Mouse (Mus musculus) limb, embryonic 12.5 days (tissue): ENCODE measurements around the gene Syne1. TPM values are rescaled to one million over a fixed set of nuclear protein-coding genes. Genes with fewer than 3 reads are reported as not detected.

Source experiments
- ATAC-seq: fragments of 200-750 bp; cut with Nextera tagmentation; 2 replicates; pipeline ENCODE4 v1.8.0; 2017; ENCODE audit warnings: low read depth, moderate TSS enrichment; ENCODE audit not compliant: insufficient number of reproducible peaks, insufficient read depth, low FRiP score, low TSS enrichment
- H3K27ac ChIP-seq: fragments of 300-500 bp; sonication (generic); 2 replicates; pipeline ENCODE4 v1.5.1; 2016; ENCODE audit warnings: mild to moderate bottlenecking, moderate library complexity
- H3K27me3 ChIP-seq: fragments of 300-500 bp; sonication (generic); 2 replicates; pipeline ENCODE4 v1.6.1; 2016; ENCODE audit warnings: mild to moderate bottlenecking, moderate library complexity
- H3K36me3 ChIP-seq: fragments of 300-500 bp; sonication (generic); 2 replicates; pipeline ENCODE4 v1.6.1; 2016; ENCODE audit warnings: mild to moderate bottlenecking, moderate library complexity
- H3K4me1 ChIP-seq: fragments of 300-500 bp; sonication (generic); replicated peaks from 2 replicates; pipeline ENCODE4 v1.6.1; 2016
- H3K4me2 ChIP-seq: fragments of 300-500 bp; sonication (generic); 2 replicates; pipeline ENCODE4 v1.6.1; 2016; ENCODE audit warnings: mild to moderate bottlenecking, moderate library complexity
- H3K4me3 ChIP-seq: fragments of 300-500 bp; sonication (generic); replicated peaks from 2 replicates; pipeline ENCODE4 v1.5.1; 2016; ENCODE audit warnings: mild to moderate bottlenecking
- H3K9ac ChIP-seq: fragments of 300-500 bp; sonication (generic); replicated peaks from 2 replicates; pipeline ENCODE4 v1.6.1; 2016; ENCODE audit warnings: mild to moderate bottlenecking, moderate library complexity
- H3K9me3 ChIP-seq: fragments of 300-500 bp; sonication (generic); 2 replicates; pipeline ENCODE4 v1.6.1; 2016; ENCODE audit warnings: mild to moderate bottlenecking, moderate library complexity
- WGBS: fragments of 180-500 bp; shearing (Covaris S2); methylation state at CpG from one replicate; pipeline ENCODE4 v1.1.7; 2016; 5-methylcytosine and 5-hydroxymethylcytosine counted together
- polyA plus RNA-seq: library from polyadenylated mRNA; unstranded; fragments of >200 nt; fragmentation: Nextera tagmentation; extraction: Ambion mirVana; gene quantifications from 2 replicates; pipeline ENCODE4 v1.2.1, GENCODE M21; 2016

Gene Syne1
- polyA plus RNA-seq, 1 experiment from 2014 or later: 4.6 TPM

DNA sequence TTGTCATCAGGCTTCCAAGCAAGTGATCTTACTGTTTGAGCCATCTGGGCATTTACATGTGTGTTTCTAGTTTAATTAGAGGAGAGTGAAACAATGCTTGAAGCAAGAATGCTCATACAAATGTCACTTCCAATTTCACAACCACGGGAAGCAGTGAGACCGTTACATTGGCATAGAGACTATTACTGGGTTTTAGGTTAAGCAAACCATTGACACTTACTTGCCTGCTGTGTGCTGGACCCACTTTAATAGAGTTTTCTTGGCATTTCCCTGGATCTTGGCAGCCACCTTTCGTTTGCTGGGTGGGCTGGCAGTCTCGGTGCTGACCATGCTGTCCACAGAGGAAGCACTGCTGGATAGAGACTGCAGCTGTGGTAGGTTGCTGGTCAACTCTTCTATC, 127.3 kb downstream of the Syne1 start:
- Histone ChIP-seq H3K4me3 (no peak overlapping the region), H3K9ac (no peak overlapping the region), H3K36me3 (no peaks in the 10 kb centered on the region), H3K4me1 (no peaks in the 10 kb centered on the region), H3K27ac (no peak overlapping the region), H3K9me3 (no peaks in the 10 kb centered on the region), H3K27me3 (no peaks in the 10 kb centered on the region), H3K4me2 (no peak overlapping the region)
- 62% methylated on average over 4 of the region's 4 CpGs for whole genome bisulfite sequencing
- ATAC-seq: no peak

DNA sequence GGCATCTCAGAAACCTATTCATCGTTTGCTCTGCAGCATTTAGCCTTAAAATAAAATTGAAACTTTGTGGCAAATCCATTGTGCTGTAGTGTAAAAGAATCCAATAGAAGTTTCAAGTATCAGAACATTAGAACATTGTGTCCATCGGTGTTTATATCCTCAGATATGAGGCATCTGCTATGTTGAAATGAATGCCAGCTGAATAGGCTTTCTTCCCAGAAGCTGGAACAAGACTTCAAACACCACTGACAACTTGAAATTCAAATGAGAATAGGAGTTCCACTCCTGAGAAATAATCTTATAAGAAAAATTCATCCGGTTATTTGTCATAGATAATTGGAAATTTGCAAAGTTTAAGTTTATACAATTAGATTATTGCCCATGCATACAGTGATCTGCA, 135.6 kb downstream of the Syne1 start:
- H3K9me3 ChIP-seq: no peaks in the 10 kb centered on the region
- no peak overlapping the region for H3K4me3 ChIP-seq
- no peaks in the 10 kb centered on the region for H3K4me1 ChIP-seq
- H3K9ac ChIP-seq: no peak overlapping the region
- H3K27me3 ChIP-seq: no peaks in the 10 kb centered on the region
- ATAC-seq: no peak
- no peak overlapping the region for H3K27ac ChIP-seq
- no peak overlapping the region for H3K4me2 ChIP-seq
- 91% methylated on average over 3 of the region's 3 CpGs for WGBS
- no peaks in the 10 kb centered on the region for H3K36me3 ChIP-seq

DNA sequence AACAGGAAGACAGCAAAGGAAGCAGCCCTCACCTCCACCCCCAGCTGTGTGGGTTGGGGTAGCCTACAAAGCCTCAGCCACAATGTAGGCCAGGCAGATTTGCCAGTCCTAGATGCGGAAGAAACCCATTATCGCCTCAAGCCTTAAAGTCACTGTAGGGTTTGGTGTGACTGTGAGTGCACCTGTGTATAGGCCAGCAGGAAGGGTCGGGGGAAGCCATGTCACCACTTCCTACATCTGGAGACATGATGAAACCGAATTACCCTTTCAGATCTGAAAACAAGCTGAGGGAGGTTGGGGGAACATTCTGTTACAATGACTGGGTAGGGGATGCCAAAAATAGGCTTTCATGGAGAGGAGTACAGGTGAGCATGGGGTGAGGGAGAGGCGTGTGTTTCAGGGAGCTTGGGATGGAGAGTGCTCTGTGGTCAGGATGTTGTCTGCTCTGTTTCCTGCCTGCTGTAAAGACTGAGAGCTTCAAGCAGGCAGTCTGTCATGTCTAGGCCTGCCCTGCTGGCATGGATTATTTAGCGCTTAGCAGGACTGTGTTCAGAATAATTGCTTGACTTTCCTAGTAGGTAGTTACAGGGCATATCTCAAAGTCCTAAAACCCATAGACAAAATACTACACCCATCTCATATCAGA, 167.0 kb downstream of the Syne1 start:
- Histone ChIP-seq H3K9me3 (no peaks in the 10 kb centered on the region), H3K4me2 (no peak overlapping the region), H3K36me3 (no peaks in the 10 kb centered on the region), H3K27ac (no peak overlapping the region), H3K4me3 (no peak overlapping the region), H3K27me3 (no peaks in the 10 kb centered on the region), H3K9ac (no peak overlapping the region), H3K4me1 (no peaks in the 10 kb centered on the region)
- 72% methylated on average over 6 of the region's 6 CpGs for WGBS
- ATAC-seq: no peak

DNA sequence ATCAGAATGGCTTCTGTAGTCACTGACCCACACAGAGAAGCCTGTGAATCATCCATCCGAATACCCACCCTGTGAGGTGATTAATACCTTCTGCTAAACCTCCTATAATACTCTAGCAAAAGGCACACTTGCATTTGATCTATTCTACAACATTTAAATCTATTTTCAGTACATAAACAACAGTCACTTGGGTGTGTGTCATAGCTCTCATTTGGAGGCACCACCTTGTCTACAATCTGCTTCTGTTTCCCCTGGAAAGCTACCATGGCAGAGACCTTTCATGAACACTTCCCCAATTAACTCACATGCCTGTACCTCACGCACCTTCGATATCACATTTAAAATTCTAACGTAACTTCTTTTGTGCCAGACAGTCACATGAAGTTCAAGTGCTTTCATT, 169.7 kb downstream of the Syne1 start:
- H3K4me1 ChIP-seq: no peaks in the 10 kb centered on the region
- no peaks in the 10 kb centered on the region for H3K27me3 ChIP-seq
- H3K36me3 ChIP-seq: no peaks in the 10 kb centered on the region
- no peak for ATAC-seq
- no peaks in the 10 kb centered on the region for H3K9me3 ChIP-seq
- no peak overlapping the region for H3K27ac ChIP-seq
- no peak overlapping the region for H3K4me2 ChIP-seq
- 87% methylated on average over 4 of the region's 4 CpGs for WGBS
- H3K9ac ChIP-seq: no peak overlapping the region
- H3K4me3 ChIP-seq: no peak overlapping the region

DNA sequence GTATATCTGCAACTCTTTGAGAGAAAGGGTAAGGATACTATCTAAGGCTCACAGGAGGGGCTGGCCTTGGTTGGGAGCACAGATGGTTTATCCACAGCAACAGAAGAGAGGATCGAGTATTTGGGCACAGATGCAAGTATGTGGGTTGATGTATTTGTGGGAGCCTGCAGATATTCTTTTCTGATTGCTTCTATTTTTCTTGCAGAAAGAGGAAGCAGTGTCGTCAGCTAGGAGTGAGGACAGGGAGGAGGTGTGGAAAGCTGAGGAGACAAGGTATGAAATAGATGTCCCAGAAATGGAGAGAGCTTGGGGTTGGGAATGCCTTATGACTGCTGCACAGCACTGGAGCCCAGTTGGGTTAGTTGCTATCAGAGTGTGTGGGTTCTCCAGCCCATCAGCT, 172.3 kb downstream of the Syne1 start:
- ATAC-seq: no peak

DNA sequence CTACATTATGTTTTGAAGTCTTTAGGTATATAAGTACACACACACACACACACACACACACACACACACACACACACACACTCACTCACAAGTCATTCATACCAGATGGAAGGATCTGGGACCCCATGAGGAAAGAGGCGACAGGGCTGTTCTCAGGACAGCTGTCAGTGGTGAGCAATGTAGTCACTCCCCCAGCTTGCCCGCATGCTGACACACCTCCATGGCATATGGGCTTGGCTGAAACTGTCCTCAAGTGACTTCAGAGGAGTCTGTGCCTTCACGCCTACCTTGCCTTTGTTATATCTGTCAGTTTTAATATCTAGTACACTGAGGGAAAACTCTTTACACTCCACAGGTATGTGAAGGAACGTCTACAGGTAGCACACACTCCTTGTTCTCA, 181.7 kb downstream of the Syne1 start:
- Histone ChIP-seq H3K4me3 (no peak overlapping the region), H3K9ac (no peak overlapping the region), H3K27ac (no peak overlapping the region), H3K9me3 (no peaks in the 10 kb centered on the region), H3K36me3 (no peaks in the 10 kb centered on the region), H3K4me2 (no peak overlapping the region), H3K4me1 (no peaks in the 10 kb centered on the region; the same call in 1 of the 2 replicates), H3K27me3 (no peaks in the 10 kb centered on the region)
- ATAC-seq: no peak
- WGBS: 61% methylated on average over 4 of the region's 4 CpGs

More for the DNA sequence above, 172.3 kb downstream of the Syne1 start:
- no peak overlapping the region for H3K4me2 ChIP-seq
- WGBS: 80% methylated on average over 2 of the region's 2 CpGs
- H3K9ac ChIP-seq: no peak overlapping the region
- H3K27ac ChIP-seq: no peak overlapping the region
- H3K4me1 ChIP-seq: no peaks in the 10 kb centered on the region
- H3K9me3 ChIP-seq: no peaks in the 10 kb centered on the region
- H3K36me3 ChIP-seq: no peaks in the 10 kb centered on the region
- no peaks in the 10 kb centered on the region for H3K27me3 ChIP-seq
- no peak overlapping the region for H3K4me3 ChIP-seq

DNA sequence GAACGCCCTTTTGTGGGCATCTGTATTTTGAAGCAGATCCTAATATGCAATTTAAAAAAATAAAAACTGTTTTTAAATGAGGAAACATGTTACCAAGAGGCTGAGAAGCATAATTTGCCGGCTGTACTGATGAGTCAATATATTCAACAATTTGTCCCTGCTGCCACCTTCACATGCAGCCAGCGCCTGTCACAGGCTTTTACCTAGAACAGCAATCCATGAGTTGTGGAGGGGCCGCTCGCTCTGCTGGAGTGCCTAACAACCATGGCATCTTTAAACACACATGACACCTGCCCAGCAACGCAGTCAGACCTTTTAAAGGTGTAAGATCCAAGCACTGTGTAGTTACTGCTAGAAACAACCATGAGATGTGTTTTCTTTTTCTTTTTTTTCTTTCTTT, 183.0 kb downstream of the Syne1 start:
- Histone ChIP-seq H3K27ac (no peak overlapping the region), H3K9me3 (no peaks in the 10 kb centered on the region), H3K4me1 (no peaks in the 10 kb centered on the region; the same call in 1 of the 2 replicates), H3K4me2 (no peak overlapping the region), H3K9ac (no peak overlapping the region), H3K27me3 (no peaks in the 10 kb centered on the region), H3K4me3 (no peak overlapping the region), H3K36me3 (no peaks in the 10 kb centered on the region)
- ATAC-seq: no peak
- 82% methylated on average over 6 of the region's 6 CpGs for WGBS

DNA sequence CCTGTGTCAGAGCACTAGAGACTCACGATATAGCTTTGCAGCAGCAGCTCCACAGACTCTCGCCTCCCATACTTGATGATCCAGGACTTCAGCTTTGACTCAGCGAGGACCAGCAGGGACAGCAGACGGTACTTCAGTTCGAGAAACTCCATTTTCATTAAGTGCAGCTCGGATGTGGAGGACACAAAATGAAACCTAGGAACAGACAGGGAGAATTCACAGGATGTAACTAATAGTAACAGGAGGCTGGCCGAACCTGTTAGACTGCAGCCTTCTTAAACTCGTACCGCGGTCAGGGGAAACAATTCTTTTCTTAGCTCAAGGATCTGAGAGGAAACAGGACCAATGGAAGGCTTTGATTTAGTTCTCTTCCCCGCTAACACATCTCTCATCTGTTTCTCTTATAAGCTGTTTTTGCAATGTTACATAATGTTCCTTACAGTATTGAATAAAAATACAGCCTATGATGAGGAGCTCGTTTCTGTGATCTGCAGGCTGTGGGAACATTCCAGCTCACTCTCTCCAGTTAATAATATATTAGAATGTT, 183.7 kb downstream of the Syne1 start:
- no peaks in the 10 kb centered on the region; the same call in 1 of the 2 replicates for H3K4me1 ChIP-seq
- H3K9ac ChIP-seq: no peak overlapping the region
- H3K27me3 ChIP-seq: no peaks in the 10 kb centered on the region
- no peaks in the 10 kb centered on the region for H3K36me3 ChIP-seq
- H3K27ac ChIP-seq: no peak overlapping the region
- 63% methylated on average over 12 of the region's 12 CpGs for WGBS
- H3K4me3 ChIP-seq: no peak overlapping the region
- no peak overlapping the region for H3K4me2 ChIP-seq
- ATAC-seq: no peak
- no peaks in the 10 kb centered on the region for H3K9me3 ChIP-seq

DNA sequence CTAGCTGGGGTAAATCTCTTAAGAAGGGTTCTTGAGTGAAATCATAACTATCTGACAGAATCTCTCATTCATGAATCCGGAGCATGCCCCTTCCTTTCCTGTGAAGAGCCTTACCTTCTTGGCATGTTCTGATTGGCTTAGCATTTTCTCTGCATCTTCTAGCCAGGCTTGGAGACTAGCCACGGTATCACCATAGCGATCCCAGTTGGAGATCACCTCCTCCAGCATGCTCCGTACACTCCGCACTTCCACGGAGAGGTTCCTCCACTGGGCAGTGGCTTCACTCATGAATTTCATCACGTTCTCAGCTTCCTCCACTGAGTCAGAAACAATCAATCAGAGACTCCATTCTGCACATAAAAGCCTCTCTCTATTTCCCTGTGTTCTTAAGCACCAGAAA, 190.7 kb downstream of the Syne1 start:
- H3K4me1 ChIP-seq: no peaks in the 10 kb centered on the region
- no peaks in the 10 kb centered on the region for H3K27me3 ChIP-seq
- no peak overlapping the region for H3K4me3 ChIP-seq
- no peak overlapping the region for H3K4me2 ChIP-seq
- no peaks in the 10 kb centered on the region for H3K9me3 ChIP-seq
- H3K27ac ChIP-seq: no peak overlapping the region
- H3K9ac ChIP-seq: no peak overlapping the region
- no peaks in the 10 kb centered on the region for H3K36me3 ChIP-seq
- no peak for ATAC-seq
- 68% methylated on average over 7 of the region's 7 CpGs for WGBS

DNA sequence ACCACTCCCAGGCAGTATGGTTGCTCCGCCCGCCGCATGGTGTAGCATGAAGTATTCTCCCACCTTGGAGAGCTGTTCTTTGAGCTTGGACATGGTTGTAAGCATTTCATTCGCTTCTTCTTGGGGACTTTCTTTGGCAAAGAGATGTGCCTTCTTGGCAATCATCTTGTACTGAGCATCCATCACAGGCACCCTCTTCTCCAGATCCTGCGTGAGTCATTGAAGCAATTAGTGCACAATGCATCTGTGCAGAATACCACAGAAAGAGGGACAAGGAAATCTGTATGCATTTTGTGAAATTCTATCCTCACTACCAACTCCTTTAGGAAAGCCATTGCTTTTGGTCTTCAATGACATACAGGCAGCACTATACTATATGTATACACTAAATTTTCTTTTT, 194.7 kb downstream of the Syne1 start:
- no peaks in the 10 kb centered on the region for H3K27me3 ChIP-seq
- H3K36me3 ChIP-seq: no peaks in the 10 kb centered on the region
- no peak overlapping the region for H3K27ac ChIP-seq
- no peak for ATAC-seq
- H3K9me3 ChIP-seq: no peaks in the 10 kb centered on the region
- H3K9ac ChIP-seq: no peak overlapping the region
- WGBS: 88% methylated on average over 5 of the region's 5 CpGs
- no peaks in the 10 kb centered on the region for H3K4me1 ChIP-seq
- no peak overlapping the region for H3K4me3 ChIP-seq
- no peak overlapping the region for H3K4me2 ChIP-seq

DNA sequence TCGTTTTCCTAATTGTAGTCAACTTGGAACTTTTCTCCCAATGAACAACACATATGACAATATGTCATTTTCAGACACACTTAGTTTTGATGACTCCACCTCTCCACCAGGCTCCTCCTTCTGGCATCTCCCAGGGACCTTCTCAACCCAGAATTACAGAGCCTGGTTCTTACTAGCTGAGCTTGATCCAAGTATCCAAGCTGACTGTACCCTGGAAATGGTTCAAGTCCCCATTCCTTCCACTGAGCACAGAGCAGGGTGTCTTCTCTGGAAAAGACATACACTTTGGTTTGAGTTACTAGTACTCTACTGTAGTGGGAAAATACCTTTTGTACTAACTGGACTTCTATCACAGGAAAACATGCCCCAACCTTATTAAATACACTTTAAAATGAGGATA, 197.9 kb downstream of the Syne1 start:
- no peak for ATAC-seq
- Histone ChIP-seq H3K4me3 (no peak overlapping the region), H3K36me3 (no peaks in the 10 kb centered on the region), H3K9ac (no peak overlapping the region), H3K27ac (no peak overlapping the region), H3K27me3 (no peaks in the 10 kb centered on the region), H3K4me2 (no peak overlapping the region), H3K4me1 (no peaks in the 10 kb centered on the region), H3K9me3 (no peaks in the 10 kb centered on the region)
- WGBS: 90% methylated on average over 1 of the region's 1 CpGs

DNA sequence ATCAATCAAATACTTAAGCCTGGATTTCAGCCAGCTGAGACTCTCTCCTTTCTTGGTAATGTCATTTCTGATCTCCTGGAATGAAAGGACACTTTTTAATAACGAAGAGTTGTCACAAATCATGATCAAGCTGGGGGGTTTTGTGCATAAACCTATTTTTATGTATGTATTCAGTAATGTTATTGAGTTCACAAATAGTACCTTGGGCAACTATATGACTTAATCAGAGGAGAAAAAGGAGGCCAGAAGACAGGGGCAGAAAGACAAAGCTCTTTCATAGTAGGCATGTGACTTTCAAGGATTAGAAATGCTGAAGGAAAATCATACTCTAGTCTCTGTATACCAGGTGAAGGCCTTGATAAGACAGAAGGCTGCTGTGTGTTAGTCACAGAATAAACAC, 204.4 kb downstream of the Syne1 start:
- no peak overlapping the region for H3K4me3 ChIP-seq
- H3K36me3 ChIP-seq: no peaks in the 10 kb centered on the region
- no peak overlapping the region for H3K27ac ChIP-seq
- no peak overlapping the region for H3K4me2 ChIP-seq
- ATAC-seq: no peak
- H3K9ac ChIP-seq: no peak overlapping the region
- H3K27me3 ChIP-seq: no peaks in the 10 kb centered on the region
- H3K4me1 ChIP-seq: no peaks in the 10 kb centered on the region
- no peaks in the 10 kb centered on the region for H3K9me3 ChIP-seq
- 73% methylated on average over 1 of the region's 1 CpGs for WGBS
